Mouse (Mus musculus) heart, embryonic 11.5 days (tissue): Measurements from ENCODE around the gene Pomp. TPM values are rescaled to one million over a fixed set of nuclear protein-coding genes. Genes with fewer than 3 reads are reported as not detected.
A peak's percentile ranks its signal among the peaks of the same experiment; 100 is the strongest.

ENCODE experiments used
- ATAC-seq: fragments of 200-750 bp; cut with Nextera tagmentation; replicated peaks from 2 replicates; pipeline ENCODE4 v1.8.0; 2017; ENCODE audit warnings: moderate library complexity; ENCODE audit not compliant: insufficient number of reproducible peaks, low FRiP score, low TSS enrichment
- H3K27ac ChIP-seq: fragments of 300-500 bp; sonication (generic); 2 replicates; pipeline ENCODE4 v1.5.1; 2014; ENCODE audit warnings: mild to moderate bottlenecking, low read depth, low read length
- H3K27me3 ChIP-seq: fragments of 300-500 bp; sonication (generic); 2 replicates; pipeline ENCODE4 v1.6.1; 2014; ENCODE audit warnings: mild to moderate bottlenecking, low read length, mixed read lengths; ENCODE audit not compliant: control insufficient read depth, insufficient read depth
- H3K36me3 ChIP-seq: fragments of 300-500 bp; sonication (generic); 2 replicates; pipeline ENCODE4 v1.6.1; 2014; ENCODE audit warnings: mild to moderate bottlenecking, low read length, moderate library complexity, mixed read lengths; ENCODE audit not compliant: control insufficient read depth, insufficient read depth
- H3K4me1 ChIP-seq: fragments of 300-500 bp; sonication (generic); 2 replicates; pipeline ENCODE4 v1.6.1; 2014; ENCODE audit warnings: low read length; ENCODE audit not compliant: control insufficient read depth, insufficient read depth
- H3K4me2 ChIP-seq: fragments of 300-500 bp; sonication (generic); 2 replicates; pipeline ENCODE4 v1.6.1; 2014; ENCODE audit warnings: mild to moderate bottlenecking, moderate library complexity
- H3K4me3 ChIP-seq: fragments of 300-500 bp; sonication (generic); 2 replicates; pipeline ENCODE4 v1.5.1; 2014; ENCODE audit warnings: low read depth, low read length
- H3K9ac ChIP-seq: fragments of 300-500 bp; sonication (generic); 2 replicates; pipeline ENCODE4 v1.6.1; 2014; ENCODE audit warnings: mild to moderate bottlenecking, low read depth, low read length, moderate library complexity
- H3K9me3 ChIP-seq: fragments of 300-500 bp; sonication (generic); replicated peaks from 2 replicates; pipeline ENCODE4 v1.6.1; 2016; ENCODE audit warnings: low read length; ENCODE audit not compliant: control insufficient read depth
- WGBS: fragments of 180-500 bp; shearing (Covaris S2); extraction: QIAGEN DNeasy Blood & Tissue Kit; methylation state at CpG from one replicate; pipeline ENCODE4 v1.1.7; 2014; ENCODE audit not compliant: insufficient replicate concordance; 5-methylcytosine and 5-hydroxymethylcytosine counted together
- polyA plus RNA-seq: library from polyadenylated mRNA; unstranded; fragments of >200 nt; fragmentation: Nextera tagmentation; extraction: Ambion mirVana; gene quantifications from 2 replicates; pipeline ENCODE4 v1.2.1, GENCODE M21; 2014

Gene Pomp
- polyA plus RNA-seq, 1 experiment from 2014 or later = 350 TPM

DNA sequence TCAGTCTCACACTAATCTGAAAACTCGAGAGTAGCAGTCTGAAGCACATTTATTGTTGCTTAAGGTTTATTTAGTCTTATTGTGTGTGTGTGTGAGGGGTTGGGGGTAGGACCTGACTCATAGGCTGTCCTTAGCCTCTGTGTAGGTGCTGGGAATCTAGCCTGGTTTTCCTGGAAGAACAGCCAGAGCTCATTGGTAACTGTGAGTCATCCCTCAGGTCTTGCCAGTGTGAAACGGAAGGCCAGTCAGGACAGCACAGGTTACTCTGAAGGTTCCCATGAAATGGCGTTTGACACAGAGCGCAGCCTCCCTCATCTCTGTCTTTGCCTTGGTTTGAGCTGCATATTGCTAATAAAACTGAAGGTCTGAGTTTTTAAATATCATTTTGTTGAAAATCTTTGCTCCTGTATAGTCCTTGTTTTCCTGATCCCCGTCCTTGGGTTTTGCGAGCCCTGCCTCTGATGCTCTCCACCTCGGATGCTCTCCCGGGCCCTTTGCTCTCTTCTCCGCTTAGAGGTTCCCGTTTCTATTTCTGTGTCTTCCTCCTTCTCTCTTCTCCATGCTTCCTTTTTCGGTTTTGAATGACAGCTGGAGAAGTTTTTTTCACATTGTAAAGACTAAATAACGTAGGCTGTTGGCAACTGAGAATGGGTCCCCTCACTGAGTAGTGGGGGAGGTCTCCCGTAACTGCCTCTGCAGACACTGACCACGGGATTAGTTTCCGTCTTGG, 11.0 kb downstream of the Pomp start:
- Histone ChIP-seq H3K36me3 (peaks cover 33% of the 10 kb centered on the region), H3K27me3 (no peaks in the 10 kb centered on the region)

GRCm38 (mm10) chr5:147874491-147875065, 14.3 kb downstream of the Pomp start:
- WGBS = 92% methylated on average over 18 of the region's 18 CpGs
- ATAC-seq = no peak
- H3K9ac ChIP-seq = no peak overlapping the region

More for the DNA sequence above, 11.0 kb downstream of the Pomp start:
- H3K4me2 ChIP-seq = no peak overlapping the region
- H3K4me3 ChIP-seq = no peak overlapping the region
- WGBS = 88% methylated on average over 15 of the region's 15 CpGs
- H3K9ac ChIP-seq = no peak overlapping the region
- H3K9me3 ChIP-seq = no peaks in the 10 kb centered on the region
- no peak overlapping the region for H3K27ac ChIP-seq
- no peak for ATAC-seq
- H3K4me1 ChIP-seq = no peaks in the 10 kb centered on the region

DNA sequence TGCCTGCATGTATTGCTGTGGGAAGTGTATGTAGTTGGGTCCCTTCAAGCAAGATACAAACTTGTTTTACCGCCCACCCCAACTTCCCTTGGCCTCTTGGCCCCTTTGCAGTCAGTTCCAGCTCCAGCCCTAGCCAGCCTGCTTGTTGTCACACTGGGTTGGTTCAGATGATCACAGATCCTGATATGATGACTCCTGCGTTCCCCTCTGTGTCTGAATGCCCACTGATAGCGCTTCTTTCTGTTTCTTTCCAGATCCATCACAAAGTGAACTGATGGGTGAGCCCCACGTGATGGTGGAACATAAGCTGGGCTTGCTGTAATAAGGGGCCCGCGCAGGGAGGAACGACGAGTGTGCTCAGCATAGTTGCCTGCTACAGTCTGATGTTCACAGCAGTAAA, 14.9 kb downstream of the Pomp start:
- no peak for ATAC-seq
- WGBS = 93% methylated on average over 8 of the region's 8 CpGs
- H3K9ac ChIP-seq = no peak overlapping the region
- H3K4me1 ChIP-seq = no peaks in the 10 kb centered on the region
- no peaks in the 10 kb centered on the region for H3K27me3 ChIP-seq
- no peak overlapping the region for H3K27ac ChIP-seq
- no peaks in the 10 kb centered on the region; the same call in 1 of the 2 replicates for H3K9me3 ChIP-seq
- peaks cover 40% of the 10 kb centered on the region for H3K36me3 ChIP-seq
- no peak overlapping the region for H3K4me2 ChIP-seq
- no peak overlapping the region for H3K4me3 ChIP-seq

More at GRCm38 (mm10) chr5:147874491-147875065, 14.3 kb downstream of the Pomp start:
- no peak overlapping the region for H3K4me2 ChIP-seq
- no peak overlapping the region for H3K4me3 ChIP-seq
- no peaks in the 10 kb centered on the region; the same call in 1 of the 2 replicates for H3K9me3 ChIP-seq
- no peak overlapping the region for H3K27ac ChIP-seq
- H3K4me1 ChIP-seq = no peaks in the 10 kb centered on the region
- peaks cover 44% of the 10 kb centered on the region for H3K36me3 ChIP-seq
- H3K27me3 ChIP-seq = no peaks in the 10 kb centered on the region

GRCm38 (mm10) chr5:147877520-147877919, 17.3 kb downstream of the Pomp start:
- peaks cover 38% of the 10 kb centered on the region for H3K36me3 ChIP-seq
- H3K4me3 ChIP-seq = no peak overlapping the region
- H3K27ac ChIP-seq = no peak overlapping the region
- H3K4me2 ChIP-seq = no peak overlapping the region
- H3K4me1 ChIP-seq = no peaks in the 10 kb centered on the region
- H3K9me3 ChIP-seq = no peaks in the 10 kb centered on the region; the same call in 1 of the 2 replicates
- WGBS = 86% methylated on average over 6 of the region's 6 CpGs
- no peak overlapping the region for H3K9ac ChIP-seq
- ATAC-seq = no peak
- no peaks in the 10 kb centered on the region for H3K27me3 ChIP-seq

DNA sequence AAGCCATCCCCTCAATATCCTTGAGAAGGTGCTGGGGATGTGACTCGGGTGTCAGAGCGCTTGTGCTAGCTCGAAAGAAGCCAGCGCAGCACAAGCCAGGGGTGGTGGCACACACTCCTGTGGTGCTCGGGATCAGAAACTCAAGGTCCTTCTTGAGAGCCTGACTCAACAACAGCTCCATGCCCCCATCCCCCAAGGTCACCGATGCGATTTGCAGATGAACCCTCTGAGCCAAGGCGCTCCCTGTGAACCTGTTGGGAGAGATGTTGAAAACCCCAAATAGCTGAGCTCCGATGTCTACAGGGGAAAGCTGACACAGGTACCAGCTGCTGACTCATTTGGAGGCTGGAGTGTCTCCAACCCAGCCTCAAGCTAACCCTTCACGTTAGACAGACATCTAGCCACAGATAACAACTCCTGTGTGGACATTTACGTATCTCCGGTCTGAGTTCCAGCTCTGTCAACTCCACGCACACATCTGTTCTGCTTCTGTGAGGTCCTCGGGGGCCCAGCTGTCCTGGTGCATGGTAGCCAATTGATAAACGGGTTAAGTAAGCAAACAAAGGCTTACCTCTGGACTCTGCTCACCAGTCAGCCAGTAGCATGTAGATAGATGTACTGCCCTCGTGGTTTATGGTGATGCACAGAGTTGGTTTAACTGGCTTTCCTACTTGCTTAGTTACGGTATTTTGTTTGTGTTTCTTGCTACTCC, 19.9 kb downstream of the Pomp start:
- Histone ChIP-seq H3K4me1 (no peaks in the 10 kb centered on the region), H3K27me3 (no peaks in the 10 kb centered on the region), H3K4me3 (no peak overlapping the region), H3K27ac (no peak overlapping the region), H3K4me2 (no peak overlapping the region), H3K36me3 (peaks cover 27% of the 10 kb centered on the region), H3K9me3 (no peaks in the 10 kb centered on the region; the same call in 1 of the 2 replicates), H3K9ac (no peak overlapping the region)
- 72% methylated on average over 17 of the region's 17 CpGs for WGBS
- no peak for ATAC-seq

DNA sequence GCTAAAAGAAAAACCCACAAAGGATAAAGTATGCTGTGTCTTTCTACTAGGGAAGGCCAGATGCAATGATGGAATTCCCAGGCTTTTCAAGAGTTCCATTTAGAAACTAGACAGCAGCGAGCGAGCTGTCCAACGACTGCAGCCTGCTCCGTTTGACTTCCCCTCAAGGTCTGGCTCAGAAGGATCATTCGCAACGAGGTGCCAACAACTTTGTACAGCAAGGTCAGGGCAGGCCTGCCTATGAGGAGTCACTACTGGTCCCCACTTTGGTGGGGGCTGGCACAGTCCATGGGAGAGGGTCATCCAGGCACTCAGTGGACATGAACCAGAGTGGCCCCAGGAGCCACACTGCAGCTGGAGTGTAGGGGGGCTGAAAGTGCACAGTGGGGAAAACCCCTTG, 23.3 kb downstream of the Pomp start:
- no peak for ATAC-seq
- no peaks in the 10 kb centered on the region for H3K27me3 ChIP-seq
- H3K36me3 ChIP-seq = 0 out of 2 replicates have a peak, but pooled peaks cover 4% of the 10 kb centered on the region
- H3K4me3 ChIP-seq = no peak overlapping the region
- H3K9me3 ChIP-seq = no peaks in the 10 kb centered on the region
- H3K4me2 ChIP-seq = no peak overlapping the region
- no peaks in the 10 kb centered on the region for H3K4me1 ChIP-seq
- no peak overlapping the region for H3K27ac ChIP-seq
- 83% methylated on average over 6 of the region's 6 CpGs for WGBS
- no peak overlapping the region for H3K9ac ChIP-seq

GRCm38 (mm10) chr5:147888313-147889297, 28.3 kb downstream of the Pomp start:
- H3K9ac ChIP-seq = no peak overlapping the region
- H3K9me3 ChIP-seq = no peaks in the 10 kb centered on the region
- H3K27me3 ChIP-seq = no peaks in the 10 kb centered on the region
- no peak overlapping the region for H3K4me3 ChIP-seq
- no peak overlapping the region for H3K4me2 ChIP-seq
- no peaks in the 10 kb centered on the region for H3K36me3 ChIP-seq
- H3K27ac ChIP-seq = no peak overlapping the region
- WGBS = 43% methylated on average over 10 of the region's 12 CpGs
- peaks cover 10% of the 10 kb centered on the region for H3K4me1 ChIP-seq
- ATAC-seq = peak; percentile 62; the same call in 1 of the 2 replicates

DNA sequence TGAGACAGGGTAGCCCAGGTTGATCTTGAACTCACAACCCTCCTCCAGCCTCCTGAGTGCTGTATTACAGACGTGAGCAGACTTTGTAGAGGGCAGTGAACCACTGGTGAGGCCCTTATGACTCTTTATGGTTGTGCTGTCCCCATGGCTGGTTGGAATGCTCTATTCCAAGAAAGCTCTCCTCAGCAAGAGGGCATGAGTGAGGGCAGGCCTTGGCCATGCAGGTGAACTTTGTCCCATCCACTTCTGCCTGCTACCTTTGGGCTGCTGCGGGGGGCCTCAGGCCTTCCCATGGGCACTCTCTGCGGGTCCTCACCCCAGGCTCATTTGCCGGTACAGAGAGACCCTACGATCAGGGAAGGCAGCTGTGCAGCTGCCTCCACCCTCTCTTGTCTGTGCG, 32.5 kb downstream of the Pomp start:
- no peak for ATAC-seq
- 25% methylated on average over 6 of the region's 6 CpGs for WGBS
- Histone ChIP-seq H3K27ac (peak overlapping the region; percentile 62), H3K9me3 (no peaks in the 10 kb centered on the region), H3K36me3 (no peaks in the 10 kb centered on the region), H3K27me3 (peaks cover 4% of the 10 kb centered on the region; the same call in 1 of the 2 replicates), H3K4me3 (peak overlapping the region; percentile 12), H3K4me2 (peak overlapping the region; percentile 96), H3K4me1 (peaks cover 15% of the 10 kb centered on the region), H3K9ac (peak overlapping the region; percentile 34; the same call in 1 of the 2 replicates)
